Mouse (Mus musculus) ES-E14 (cell line): ENCODE measurements around the gene Pdyn. TPM values are rescaled to one million over a fixed set of nuclear protein-coding genes. Genes with fewer than 3 reads are reported as not detected.

Source experiments
- DNase-seq: peaks from one replicate; pipeline ENCODE4 v3.0.0-alpha.2; 2013; ENCODE audit warnings: low read depth, low spot score
- H3K27ac ChIP-seq: 2 replicates; pipeline ENCODE4 v1.5.1; 2012; ENCODE audit warnings: low read depth, mild to moderate bottlenecking, low read length, moderate library complexity, mixed read lengths; ENCODE audit not compliant: poor library complexity, insufficient read depth, severe bottlenecking
- H3K36me3 ChIP-seq: 2 replicates; pipeline ENCODE4 v1.6.1; 2012; ENCODE audit warnings: mild to moderate bottlenecking, low read length, moderate library complexity, mixed read lengths; ENCODE audit not compliant: control insufficient read depth, poor library complexity, insufficient read depth, severe bottlenecking
- H3K4me1 ChIP-seq, 2 experiments: fragments of 150-350 bp in 1 of 2; sonication (generic) in 1 of 2; 2 replicates each; pipeline ENCODE4 v1.6.1; 2012; ENCODE audit warnings: low read length in 2 of 2, mild to moderate bottlenecking in 1 of 2, mixed read lengths in 1 of 2; ENCODE audit not compliant: control insufficient read depth in 2 of 2, insufficient read depth in 2 of 2, poor library complexity in 1 of 2
- H3K4me3 ChIP-seq, 2 experiments: fragments of 150-350 bp in 1 of 2; sonication (generic) in 1 of 2; 2 replicates each; pipeline ENCODE4 v1.5.1; 2012; ENCODE audit warnings: low read length in 2 of 2, low read depth in 1 of 2, mild to moderate bottlenecking in 1 of 2, mixed read lengths in 1 of 2; ENCODE audit not compliant: insufficient read depth in 1 of 2, poor library complexity in 1 of 2, severe bottlenecking in 1 of 2
- H3K9ac ChIP-seq: 2 replicates; pipeline ENCODE4 v1.6.1; 2012; ENCODE audit warnings: low read depth, mild to moderate bottlenecking, low read length, mixed read lengths; ENCODE audit not compliant: poor library complexity, insufficient read depth, severe bottlenecking
- H3K9me3 ChIP-seq: fragments of 150-350 bp; sonication (generic); 2 replicates; pipeline ENCODE4 v1.6.1; 2012; ENCODE audit warnings: low read depth, mild to moderate bottlenecking, low read length; ENCODE audit not compliant: control insufficient read depth, insufficient read depth
- CHD2 ChIP-seq: IDR thresholded peaks from 2 replicates; pipeline ENCODE4 v1.6.1; 2014; ENCODE audit warnings: mild to moderate bottlenecking, low read depth, low read length, inconsistent platforms
- HCFC1 ChIP-seq: IDR thresholded peaks from 2 replicates; pipeline ENCODE4 v1.6.1; 2012; ENCODE audit warnings: low read length, inconsistent platforms, borderline replicate concordance; ENCODE audit not compliant: insufficient read depth
- MAFK ChIP-seq: IDR thresholded peaks from 2 replicates; pipeline ENCODE4 v1.6.1; 2014; ENCODE audit warnings: mild to moderate bottlenecking, low read depth, low read length, inconsistent platforms; ENCODE audit not compliant: insufficient read depth
- ZC3H11A ChIP-seq: IDR thresholded peaks from 2 replicates; pipeline ENCODE4 v1.6.1; 2012; ENCODE audit warnings: low read depth, mild to moderate bottlenecking, inconsistent platforms, low read length, borderline replicate concordance
- ZNF384 ChIP-seq: IDR thresholded peaks from 2 replicates; pipeline ENCODE4 v1.6.1; 2012; ENCODE audit warnings: low read depth, low read length, inconsistent platforms
- in situ Hi-C, 2 experiments: fragments of 600-800 bp; cut with MboI; formaldehyde crosslinking; loops; one replicate each; pipeline ENCODE4 v1.15.1; 2025; ENCODE audit warnings: low sequenced_read_pairs in 2 of 2, inconsistent platforms in 1 of 2; ENCODE audit not compliant: unreplicated experiment in 2 of 2
- total RNA-seq: library from RNA; depleted of rRNA; stranded (reverse); fragments of 300-350 nt; gene quantifications from 2 replicates; pipeline ENCODE4 v1.2.3, GENCODE M21; 2012

Gene Pdyn
- total RNA-seq, 1 experiment, result 1.6 TPM

DNA sequence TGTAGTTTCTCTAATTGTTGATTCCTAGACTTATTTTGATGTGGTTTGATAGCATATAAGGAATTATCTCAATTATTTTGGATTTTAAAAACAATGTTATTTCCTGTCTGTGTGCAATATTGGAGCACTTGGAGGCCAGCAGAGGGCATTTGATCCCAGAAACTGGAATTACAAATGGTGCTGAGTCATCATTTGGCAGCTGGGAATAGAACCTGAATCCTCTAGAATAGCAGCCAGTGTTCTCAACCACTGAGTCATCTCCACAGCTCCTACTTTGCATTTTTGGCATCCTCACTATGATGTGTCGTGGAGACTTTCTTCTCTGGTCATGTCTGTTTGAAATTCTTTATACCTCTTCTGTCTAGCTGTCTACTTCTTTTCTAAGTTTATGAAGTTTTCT lies 30.0 kb upstream of the Pdyn start:
- Histone ChIP-seq H3K9ac (no peak overlapping the region), H3K4me1 (no peaks in the 10 kb centered on the region), H3K4me3 (no peak overlapping the region), H3K27ac (no peak overlapping the region), H3K9me3 (no peaks in the 10 kb centered on the region), H3K36me3 (no peaks in the 10 kb centered on the region)
- in situ Hi-C loops, result no loop called here
- TF ChIP-seq CHD2, result no peak
- peak; percentile 99 for TF ChIP-seq MAFK
- TF ChIP-seq HCFC1, result no peak
- no peak for TF ChIP-seq ZNF384
- no peak for TF ChIP-seq ZC3H11A
- DNase-seq, result no peak

DNA sequence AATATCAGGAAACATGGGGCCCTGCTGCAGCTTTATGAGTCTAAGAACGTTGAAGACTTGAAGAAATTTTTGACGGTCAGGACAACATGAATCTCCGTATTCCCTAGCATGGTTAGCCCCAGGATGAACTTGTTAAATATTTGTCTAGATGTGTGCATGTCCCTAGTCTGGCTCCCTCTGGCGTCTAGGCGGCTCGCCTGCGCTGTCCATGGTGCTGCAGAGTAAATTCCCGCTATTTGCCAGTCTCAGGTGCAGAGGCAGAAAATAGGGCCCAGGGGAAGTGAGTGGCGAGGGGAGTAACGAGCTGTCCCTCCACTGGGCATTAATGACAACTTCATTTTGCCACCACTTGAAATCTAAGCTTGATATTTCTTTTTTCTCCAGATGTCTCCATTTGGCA lies 16.0 kb upstream of the Pdyn start:
- Histone ChIP-seq H3K4me1 (no peaks in the 10 kb centered on the region), H3K27ac (no peak overlapping the region), H3K4me3 (no peak overlapping the region), H3K9ac (no peak overlapping the region), H3K9me3 (no peaks in the 10 kb centered on the region), H3K36me3 (no peaks in the 10 kb centered on the region)
- TF ChIP-seq ZC3H11A, result peak; percentile 59; the same call in 1 of the 2 replicates
- no peak for TF ChIP-seq ZNF384
- TF ChIP-seq CHD2, result no peak
- DNase-seq, result peak; percentile 47
- in situ Hi-C loops, result no loop called here

GRCm38 (mm10) chr2:129713026-129713544 lies 13.4 kb upstream of the Pdyn start:
- no peak overlapping the region for H3K9ac ChIP-seq
- in situ Hi-C loops, result no loop called here

DNA sequence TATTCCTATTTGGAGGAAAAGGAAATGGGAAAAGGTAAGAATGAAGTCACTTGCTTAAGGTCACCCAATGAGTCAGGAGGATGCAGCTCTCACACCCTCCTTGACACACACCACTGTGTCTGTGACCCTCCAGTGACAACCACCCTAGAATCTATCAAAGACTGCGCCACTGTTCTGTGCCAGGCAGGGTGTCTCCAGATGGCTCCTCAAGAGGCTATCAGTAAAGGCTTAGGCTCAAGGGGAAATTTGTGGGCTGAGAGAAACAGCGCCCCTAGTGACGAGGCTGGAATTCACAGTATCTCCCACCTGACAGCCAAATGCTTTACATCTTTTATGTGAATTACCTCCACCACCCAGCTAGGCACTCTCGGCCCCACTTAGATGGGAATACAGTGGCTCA lies 3.6 kb downstream of the Pdyn start:
- H3K27ac ChIP-seq, result no peak overlapping the region
- no peaks in the 10 kb centered on the region for H3K9me3 ChIP-seq
- peaks cover 0 to 28% of the 10 kb centered on the region in 2 experiments; a peak in 2 of 4 replicates for H3K4me1 ChIP-seq
- no peak overlapping the region for H3K4me3 ChIP-seq
- no peak overlapping the region for H3K9ac ChIP-seq
- peak; percentile 79 for DNase-seq
- TF ChIP-seq HCFC1, result no peak
- no peak for TF ChIP-seq ZNF384
- no peak for TF ChIP-seq ZC3H11A
- TF ChIP-seq CHD2, result no peak
- no peak for TF ChIP-seq MAFK
- in situ Hi-C loops, result loop anchor here in 1 of 2 experiments (25.0 kb wide), 1 partner anchor 166 kb away; no protein-coding TSS in a partner anchor
- no peaks in the 10 kb centered on the region for H3K36me3 ChIP-seq

More at GRCm38 (mm10) chr2:129713026-129713544, 13.4 kb upstream of the Pdyn start:
- no peak overlapping the region for H3K4me3 ChIP-seq
- no peaks in the 10 kb centered on the region for H3K4me1 ChIP-seq
- H3K36me3 ChIP-seq, result no peaks in the 10 kb centered on the region
- no peak for TF ChIP-seq ZNF384
- no peaks in the 10 kb centered on the region for H3K9me3 ChIP-seq
- no peak overlapping the region for H3K27ac ChIP-seq
- DNase-seq, result no peak

- Histone ChIP-seq H3K4me3 (no peak overlapping the region), H3K36me3 (no peaks in the 10 kb centered on the region), H3K9ac (no peak overlapping the region), H3K4me1 (peaks cover 0 to 28% of the 10 kb centered on the region in 2 experiments; a peak in 2 of 4 replicates), H3K27ac (no peak overlapping the region), H3K9me3 (no peaks in the 10 kb centered on the region)
- in situ Hi-C loops, result loop anchor here in 1 of 2 experiments (25.0 kb wide), 1 partner anchor 168 kb away; no protein-coding TSS in a partner anchor
- TF ChIP-seq MAFK (no peak), ZC3H11A (no peak), ZNF384 (no peak), CHD2 (no peak), HCFC1 (no peak)
- DNase-seq, result no peak
Observed at GRCm38 (mm10) chr2:129694303-129694702, 5.3 kb downstream of the Pdyn start.
